1 mouse cellular context compared by ENCODE assay signal in the genomic region with DNA sequence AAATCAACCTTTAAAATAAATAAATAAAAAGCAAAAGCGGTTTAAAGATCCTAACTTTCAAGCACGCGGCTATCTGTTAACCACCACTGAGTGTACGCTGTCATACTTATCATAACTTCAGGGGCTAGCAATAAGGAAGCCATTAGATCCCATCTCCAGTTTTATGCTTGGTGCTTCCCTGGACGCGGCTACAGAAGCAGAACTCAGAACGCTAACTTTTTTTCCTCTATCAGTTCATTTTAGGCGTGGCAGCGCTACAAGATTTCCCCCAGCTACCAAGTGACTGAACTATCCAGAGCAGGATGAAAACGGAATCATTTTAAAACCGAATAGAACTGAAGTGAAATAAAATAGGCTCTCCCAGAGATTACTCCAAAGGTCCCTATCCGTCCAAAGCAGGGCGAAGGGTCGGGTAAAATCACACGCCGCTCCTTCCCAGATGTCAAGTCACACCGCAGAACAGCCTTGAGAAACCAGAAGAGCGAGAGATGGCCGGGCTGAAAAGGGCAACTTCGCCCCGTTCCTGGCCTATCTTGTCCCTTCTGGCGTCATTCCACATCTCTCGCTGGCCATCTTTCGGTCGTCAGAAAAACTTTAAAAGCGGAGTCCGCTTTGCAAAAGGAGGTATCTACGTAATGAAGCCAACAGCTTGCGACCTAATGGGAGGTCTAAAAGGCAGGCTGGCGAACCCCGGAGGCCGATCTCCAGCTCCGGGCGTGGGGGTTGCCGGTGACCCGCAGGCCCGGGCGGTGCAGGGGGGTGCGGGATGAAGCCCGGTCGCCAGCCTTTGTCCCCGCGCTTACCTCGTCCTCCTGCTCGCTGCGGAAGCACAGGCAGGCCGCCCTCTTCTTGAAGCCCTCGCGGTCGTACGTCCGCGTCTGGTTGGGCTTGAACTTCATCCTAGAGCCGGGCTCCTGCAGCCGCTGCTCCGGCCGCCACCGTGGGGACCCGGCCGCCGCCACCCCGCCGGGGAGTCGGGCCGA.
TF ChIP-seq lines count a peak whose summit lies in the region.

No protein-coding gene starts in this region.

TF ChIP-seq in MEL, 35 proteins besides CTCF, POLR2A, EP300 and RAD21 (continued from another document):
- TF ChIP-seq NRF1 (IDR thresholded peaks at IDR 0.05; ENCODE audit: insufficient read depth, low read depth, low read length, poor library complexity, severe bottlenecking) (no peak), SIN3A (IDR thresholded peaks at IDR 0.05; ENCODE audit: low read length) (peak; percentile 87), MAFK (IDR thresholded peaks at IDR 0.05; ENCODE audit: borderline replicate concordance, low read depth, low read length) (no peak), TAL1 (IDR thresholded peaks at IDR 0.05; ENCODE audit: low read length) (no peak), POLR2AphosphoS5 (IDR thresholded peaks at IDR 0.05; ENCODE audit: borderline replicate concordance, low read depth, low read length) (no peak), ETS1 (IDR thresholded peaks at IDR 0.05; ENCODE audit: low read depth, low read length) (peak; percentile 55; the same call in 1 of the 2 replicates), MXI1 (IDR thresholded peaks at IDR 0.05; ENCODE audit: low read depth, low read length) (peak; percentile 94), ELF1 (IDR thresholded peaks at IDR 0.05; ENCODE audit: low read depth, low read length) (no peak), BHLHE40 (IDR thresholded peaks at IDR 0.05; ENCODE audit: borderline replicate concordance, low read depth, low read length) (no peak), MEF2A (IDR thresholded peaks at IDR 0.05; ENCODE audit: extremely low read depth, insufficient replicate concordance, low read depth, low read length, poor library complexity, severe bottlenecking) (no peak), ZKSCAN1 (IDR thresholded peaks at IDR 0.05; ENCODE audit: low read depth, low read length) (no peak), NELFE (IDR thresholded peaks at IDR 0.05; ENCODE audit: low read depth, low read length) (no peak), TBP (IDR thresholded peaks at IDR 0.05; ENCODE audit: low read depth, low read length) (peak; percentile 44), UBTF (IDR thresholded peaks at IDR 0.05; ENCODE audit: borderline replicate concordance, insufficient read depth, low read depth, low read length) (no peak), MYC (IDR thresholded peaks at IDR 0.05; ENCODE audit: low read depth, low read length) (no peak), JUND (IDR thresholded peaks at IDR 0.05; ENCODE audit: low read depth, low read length) (no peak), MYB (IDR thresholded peaks at IDR 0.05; ENCODE audit: low read depth, low read length) (no peak), RCOR1 (IDR thresholded peaks at IDR 0.05; ENCODE audit: low read depth, low read length) (peak; percentile 62; the same call in 1 of the 2 replicates), POLR2AphosphoS2 (IDR thresholded peaks at IDR 0.05; ENCODE audit: low read length) (no peak), CHD2 (IDR thresholded peaks at IDR 0.05; ENCODE audit: low read length) (no peak), E2F4 (IDR thresholded peaks at IDR 0.05; ENCODE audit: borderline replicate concordance, low read depth, low read length) (no peak), ZC3H11A (IDR thresholded peaks at IDR 0.05; ENCODE audit: low read depth, low read length) (no peak), USF1 (IDR thresholded peaks at IDR 0.05; ENCODE audit: low read depth, low read length) (no peak), KAT2A (conservative IDR thresholded peaks at IDR 0.05; ENCODE audit: low read depth, low read length) (no peak)
